Mouse (Mus musculus) CH12F3 (cell line): ENCODE results near the gene Mecom.

Source experiments
- in situ Hi-C: fragments of 300-500 bp; cut with MboI; formaldehyde crosslinking; loops from 2 replicates; pipeline ENCODE4 v1.14.3; 2020; ENCODE audit warnings: low sequenced_read_pairs

Mecom gene

GRCm38 (mm10) chr3:29997068-29997467 is 550.7 kb downstream of the Mecom start:
- in situ Hi-C loops: no loop called here

- in situ Hi-C loops: no loop called here
These were observed 554.5 kb downstream of the Mecom start for GRCm38 (mm10) chr3:29993346-29993745.

- in situ Hi-C loops: no loop called here
These were observed 556.3 kb downstream of the Mecom start for GRCm38 (mm10) chr3:29991523-29991922.

- in situ Hi-C loops: no loop called here
These were observed 563.4 kb downstream of the Mecom start for GRCm38 (mm10) chr3:29984431-29984830.

GRCm38 (mm10) chr3:29981259-29981910 is 566.4 kb downstream of the Mecom start:
- in situ Hi-C loops: no loop called here

GRCm38 (mm10) chr3:29980531-29980930 is 567.3 kb downstream of the Mecom start:
- in situ Hi-C loops: no loop called here

- in situ Hi-C loops: no loop called here
These were observed 571.2 kb downstream of the Mecom start for GRCm38 (mm10) chr3:29976580-29976979.

- in situ Hi-C loops: no loop called here
These were observed 579.3 kb downstream of the Mecom start for GRCm38 (mm10) chr3:29968433-29968949.

GRCm38 (mm10) chr3:29963953-29964352 is 583.9 kb downstream of the Mecom start:
- in situ Hi-C loops: no loop called here

- in situ Hi-C loops: no loop called here
These were observed 584.4 kb downstream of the Mecom start for GRCm38 (mm10) chr3:29963447-29963846.

- in situ Hi-C loops: no loop called here
These were observed 588.8 kb downstream of the Mecom start for GRCm38 (mm10) chr3:29959051-29959450.

- in situ Hi-C loops: no loop called here
These were observed 590.2 kb downstream of the Mecom start for GRCm38 (mm10) chr3:29957365-29958236.

GRCm38 (mm10) chr3:29953269-29953668 is 594.5 kb downstream of the Mecom start:
- in situ Hi-C loops: no loop called here

- in situ Hi-C loops: no loop called here
These were observed 597.0 kb downstream of the Mecom start for GRCm38 (mm10) chr3:29950853-29951252.

- in situ Hi-C loops: no loop called here
These were observed 644.1 kb downstream of the Mecom start for GRCm38 (mm10) chr3:29903596-29904308.
